Mouse (Mus musculus) yolk sac, embryonic 10.5 days (tissue): ENCODE results near the gene Rspo4.

Experiments
- DNase-seq: peaks from one replicate; pipeline ENCODE4 v3.0.0-alpha.2; 2017; ENCODE audit warnings: low spot score

Rspo4 gene

GRCm38 (mm10) chr2:151842648-151843226 is at the start of gene Rspo4:
Rspo4 (plus strand) TSS chr2:151842927.
- peak; percentile 12 for DNase-seq

- DNase-seq: no peak
These were observed 27.1 kb upstream of the Rspo4 start for GRCm38 (mm10) chr2:151815586-151815985.

- DNase-seq: no peak
These were observed 19.6 kb downstream of the Rspo4 start for GRCm38 (mm10) chr2:151862257-151862810.

DNA sequence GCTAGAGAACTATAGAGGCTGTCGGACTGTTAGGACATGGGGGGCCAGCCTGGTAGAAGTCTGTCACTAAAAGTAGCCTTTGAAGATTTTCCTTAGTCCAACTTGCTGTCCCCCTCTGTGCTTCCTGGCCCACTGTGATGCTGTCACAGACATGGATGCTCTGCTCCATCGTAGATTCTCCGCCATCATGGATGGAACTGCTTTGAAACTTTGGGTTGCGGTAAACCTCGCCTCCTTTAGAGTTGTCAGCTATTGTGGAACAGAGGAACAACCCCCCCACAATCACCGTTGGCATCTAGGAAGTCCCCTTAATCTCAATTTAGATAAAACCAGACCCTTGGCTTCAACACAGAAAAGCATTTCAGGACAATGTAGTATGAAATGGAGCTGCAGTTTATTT is 22.2 kb downstream of the Rspo4 start:
- no peak for DNase-seq

DNA sequence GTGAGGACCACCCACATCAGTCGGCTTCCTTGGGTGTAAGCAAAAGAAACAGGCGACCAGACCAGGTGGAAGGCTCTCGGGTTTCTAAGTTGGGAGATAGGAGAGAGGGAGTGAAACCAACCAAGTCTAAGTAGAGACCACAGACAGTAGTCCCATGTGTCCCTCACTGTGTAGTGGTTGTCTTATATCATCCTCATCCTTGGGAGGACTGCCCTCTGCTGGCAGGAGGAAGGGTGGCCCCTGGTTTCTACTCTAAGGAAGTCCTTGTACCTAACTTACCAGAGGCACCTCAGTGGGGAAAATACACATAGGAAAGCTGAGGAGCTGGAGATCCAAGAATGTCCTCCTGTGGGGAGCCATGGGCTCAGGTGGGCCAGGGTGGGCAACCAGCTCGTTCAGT is 23.8 kb downstream of the Rspo4 start:
- no peak for DNase-seq

DNA sequence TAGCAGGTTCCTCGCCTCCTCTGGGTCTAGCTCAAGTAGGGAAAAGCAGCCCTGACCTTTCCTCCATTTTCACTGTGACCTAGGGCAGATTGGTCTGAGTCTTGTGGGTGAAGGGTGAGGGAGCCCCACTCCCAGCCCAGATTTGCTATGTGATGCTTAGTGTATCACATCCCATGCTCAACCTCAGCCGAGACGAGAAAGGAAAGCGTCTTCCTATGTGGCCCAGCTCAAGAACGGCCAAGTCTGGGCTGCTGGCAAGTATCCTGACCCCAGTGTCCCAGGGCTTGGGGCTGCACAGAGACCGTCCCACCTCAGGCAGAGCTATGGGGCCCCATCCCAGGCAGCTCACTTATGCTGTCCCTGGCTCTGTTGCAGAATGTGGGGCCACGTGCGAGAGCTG is 25.5 kb downstream of the Rspo4 start:
- no peak for DNase-seq

GRCm38 (mm10) chr2:151874551-151874950 is 31.8 kb downstream of the Rspo4 start:
- DNase-seq: no peak

GRCm38 (mm10) chr2:151876012-151876485 is 33.3 kb downstream of the Rspo4 start:
- DNase-seq: peak; percentile 44

GRCm38 (mm10) chr2:151878645-151879044 is 35.9 kb downstream of the Rspo4 start:
- no peak for DNase-seq

DNA sequence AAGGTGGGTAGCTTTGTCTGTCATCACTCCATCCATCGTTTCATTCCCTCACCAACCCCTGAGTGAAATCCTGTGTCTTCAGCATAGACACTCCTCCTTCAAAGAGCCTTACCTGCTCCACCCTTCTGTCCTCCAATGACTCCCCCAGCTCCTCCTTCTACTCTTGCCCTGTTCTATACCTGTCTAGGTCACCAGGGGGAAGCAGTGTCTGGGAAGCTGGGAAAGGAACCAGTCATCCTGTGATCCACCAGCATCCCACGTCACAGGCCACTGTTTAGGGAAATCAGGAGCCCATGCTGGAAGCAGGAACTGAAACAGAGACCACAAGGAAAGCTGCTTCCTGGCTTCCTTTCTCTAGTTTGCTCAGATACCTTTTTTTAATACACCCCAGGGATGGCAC is 37.0 kb downstream of the Rspo4 start:
- DNase-seq: no peak

DNA sequence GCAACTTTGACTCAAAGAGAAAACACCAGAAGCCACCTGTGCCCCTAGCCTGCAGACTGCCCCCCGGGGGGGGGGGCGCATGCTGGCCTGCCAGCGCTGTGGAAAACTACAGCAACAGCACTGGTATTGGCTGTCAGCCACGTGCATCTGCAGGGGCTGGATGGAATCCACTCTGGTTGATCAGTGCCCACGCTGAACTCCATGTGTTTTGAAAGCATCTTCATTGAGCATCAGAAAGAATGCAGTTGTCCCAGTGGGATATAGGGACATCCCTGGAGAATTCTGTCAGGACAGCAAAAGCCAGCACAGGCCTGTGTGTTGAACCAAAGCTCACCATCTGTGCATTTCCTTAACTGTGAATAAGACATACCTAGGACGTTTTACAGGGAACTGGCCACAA is 48.3 kb downstream of the Rspo4 start:
- no peak for DNase-seq

DNA sequence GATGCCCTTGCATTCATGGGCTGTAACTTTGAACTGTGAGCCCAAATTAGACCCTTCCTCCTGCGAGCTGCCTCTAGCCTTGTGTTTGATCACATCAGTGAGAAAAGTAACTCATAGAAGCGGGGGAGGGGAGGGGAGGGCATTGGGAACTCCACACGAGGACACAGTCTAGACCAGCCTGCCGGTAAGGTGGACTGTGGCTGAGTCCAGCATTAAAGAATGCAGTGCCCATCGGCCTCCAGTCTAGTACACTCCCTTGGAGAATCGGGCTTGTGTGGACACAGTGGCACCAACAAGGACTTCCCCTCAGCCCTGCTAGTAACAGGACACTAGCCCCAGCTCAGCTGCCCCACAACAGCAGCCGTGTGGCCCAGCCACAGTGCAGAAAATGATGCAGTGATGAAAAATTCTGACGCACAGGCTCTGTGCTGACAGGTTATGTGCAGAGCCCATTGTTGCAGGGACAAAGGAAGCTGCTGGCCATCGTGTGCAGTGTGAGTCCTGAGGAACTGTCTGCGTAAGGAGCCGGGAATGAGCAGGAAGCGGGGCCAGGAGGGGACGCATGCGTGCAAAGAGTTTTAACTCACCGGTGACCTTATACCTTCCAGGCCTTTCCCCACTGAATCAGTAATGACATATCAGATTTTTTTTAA is 50.5 kb downstream of the Rspo4 start:
- no peak for DNase-seq

DNA sequence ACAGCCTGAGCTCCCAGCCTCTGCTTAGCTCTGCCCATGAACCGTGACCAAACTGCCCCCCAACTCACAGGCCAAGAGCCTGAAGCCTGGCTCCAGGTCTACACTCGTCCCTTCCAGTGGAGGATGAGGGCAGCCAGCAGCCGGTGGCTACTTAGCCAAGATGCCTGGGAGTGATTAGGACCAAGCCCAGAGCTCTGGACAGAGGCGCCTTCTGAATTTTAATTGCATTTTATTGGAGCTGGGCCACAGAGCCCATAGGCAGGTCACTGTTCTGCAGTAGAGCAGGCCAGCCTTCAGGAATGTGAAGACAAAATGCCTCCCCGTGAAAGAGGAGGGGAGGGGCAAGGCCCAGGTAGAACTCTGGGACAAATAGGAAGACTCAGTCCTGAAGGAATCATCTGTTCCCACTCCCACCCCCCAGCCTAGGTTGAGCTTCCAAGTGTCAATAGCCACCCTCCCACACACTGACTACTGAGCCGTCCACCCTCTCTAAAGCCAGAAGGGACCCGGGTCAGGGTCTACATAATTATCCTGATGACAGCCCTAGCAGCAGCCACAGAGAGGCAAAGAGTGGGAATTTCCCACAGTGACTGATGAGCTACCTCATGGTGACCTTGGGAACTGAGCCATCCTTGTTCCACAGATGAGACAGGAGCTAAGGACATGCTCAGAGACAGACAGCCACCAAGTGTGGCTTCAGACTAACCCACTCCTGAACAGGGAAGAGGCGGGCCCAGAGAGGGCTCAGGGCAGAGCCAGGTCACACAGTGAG is 51.7 kb downstream of the Rspo4 start:
- DNase-seq: no peak

DNA sequence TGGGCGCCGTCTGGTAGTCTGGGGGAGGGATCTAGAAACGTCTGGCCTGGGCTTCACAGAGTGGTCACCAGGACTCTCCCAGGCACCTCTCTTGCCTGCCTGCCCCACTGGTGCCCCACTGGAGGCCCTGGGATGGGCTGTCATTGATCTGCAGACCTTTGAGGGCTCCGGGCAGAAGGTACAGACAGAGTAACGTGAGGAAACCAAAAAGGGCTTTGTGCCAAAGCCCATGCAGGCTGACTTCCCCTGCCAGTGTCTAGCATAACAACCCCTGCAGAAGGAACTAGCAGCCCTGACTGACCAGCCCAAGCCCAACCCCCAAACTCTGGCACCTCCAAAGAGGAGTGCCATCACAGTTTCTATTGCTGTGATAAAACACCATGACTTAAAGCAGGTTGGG is 53.2 kb downstream of the Rspo4 start:
- DNase-seq: no peak

DNA sequence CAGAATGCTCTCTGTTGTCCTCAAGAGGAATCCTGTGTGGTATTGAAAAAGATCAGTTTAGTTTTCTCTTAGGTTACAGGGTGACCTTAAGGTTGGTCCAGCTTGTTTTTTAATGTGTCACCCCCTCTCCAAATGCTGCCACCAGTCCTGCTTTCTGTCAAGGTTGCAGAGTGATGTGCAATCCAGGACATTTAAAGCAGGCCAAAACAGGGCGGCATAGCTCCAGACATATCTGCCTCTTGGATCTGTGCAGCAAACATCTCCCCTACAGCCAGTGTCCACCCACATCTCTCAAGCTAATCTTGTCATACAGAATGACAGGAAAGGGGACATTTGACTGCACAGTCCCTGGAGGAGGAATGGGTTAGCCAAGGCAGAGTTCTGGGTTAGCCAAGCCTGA is 55.4 kb downstream of the Rspo4 start:
- no peak for DNase-seq

DNA sequence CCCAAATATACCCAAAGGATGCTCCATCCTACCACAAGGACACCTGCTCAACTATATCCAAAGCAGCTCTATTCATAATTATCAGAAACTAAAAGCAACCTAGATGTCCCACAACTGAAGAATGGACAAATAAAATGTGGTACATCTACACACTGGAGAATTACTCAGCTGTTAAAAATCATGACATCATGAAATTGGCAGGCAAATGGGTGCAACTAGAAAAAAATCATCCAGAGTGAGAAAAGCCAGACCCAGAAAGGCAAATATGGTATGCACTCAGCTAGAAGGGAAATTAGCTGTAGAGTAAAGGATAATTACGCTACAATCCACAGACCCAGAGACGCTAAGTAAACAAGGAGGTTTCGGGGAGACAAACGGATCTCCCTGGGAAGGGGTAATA is 58.1 kb downstream of the Rspo4 start:
- no peak for DNase-seq

GRCm38 (mm10) chr2:151903267-151903666 is 60.5 kb downstream of the Rspo4 start:
- no peak for DNase-seq

- no peak for DNase-seq
These were observed 61.2 kb downstream of the Rspo4 start for GRCm38 (mm10) chr2:151903933-151904332.

GRCm38 (mm10) chr2:151904636-151905035 is 61.9 kb downstream of the Rspo4 start:
- no peak for DNase-seq

- no peak for DNase-seq
These were observed 64.3 kb downstream of the Rspo4 start for GRCm38 (mm10) chr2:151907020-151907419.

- DNase-seq: no peak
These were observed 66.7 kb downstream of the Rspo4 start for GRCm38 (mm10) chr2:151909386-151909785.

- no peak for DNase-seq
These were observed 67.8 kb downstream of the Rspo4 start for GRCm38 (mm10) chr2:151910498-151910897.

DNA sequence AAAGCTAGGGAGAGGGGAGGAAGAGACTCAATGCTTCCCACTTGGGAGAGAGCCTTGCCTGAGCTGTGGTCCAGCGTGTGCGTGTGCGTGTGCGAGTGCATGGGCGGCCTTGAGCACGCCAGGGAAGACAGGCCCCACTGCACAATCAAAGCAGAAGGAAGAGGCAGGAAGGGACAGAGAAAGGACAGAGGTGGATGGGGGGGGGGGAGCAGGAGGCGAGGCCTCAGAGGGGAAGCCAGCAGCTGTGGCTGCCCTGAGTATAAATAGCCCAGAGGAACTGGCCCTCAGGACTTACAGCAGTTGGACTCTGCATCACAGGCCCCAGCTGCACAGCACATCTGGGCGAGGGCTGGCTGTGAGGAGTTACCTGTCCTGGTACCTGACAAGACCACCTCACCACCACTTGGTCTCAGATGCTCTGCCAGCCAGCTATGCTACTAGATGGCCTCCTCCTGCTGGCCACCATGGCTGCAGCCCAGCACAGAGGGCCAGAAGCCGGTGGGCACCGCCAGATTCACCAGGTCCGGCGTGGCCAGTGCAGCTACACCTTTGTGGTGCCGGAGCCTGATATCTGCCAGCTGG is 68.3 kb downstream of the Rspo4 start, which contains the start of gene Angpt4:
Angpt4 (plus strand) TSS at position 292 of the 582 bp plus-strand sequence.
- DNase-seq: no peak
